Mouse (Mus musculus) cerebellum, adult 8-10 months (tissue): ENCODE measurements around the gene Srp68.
"Not testable (repeated sequence)": the region's sequence is repeated elsewhere in the genome, so short reads cannot be mapped to it uniquely, and the experiment has no call there.

ENCODE experiments used
- DNase-seq: peaks from one replicate; pipeline ENCODE4 v3.0.0; 2022

Srp68 gene

GRCm38 (mm10) chr11:116282912-116283521 is 9.0 kb upstream of the Srp68 start:
- DNase-seq = no peak

GRCm38 (mm10) chr11:116282089-116282488 is 8.1 kb upstream of the Srp68 start:
- DNase-seq = no peak

- no peak for DNase-seq
Measured at GRCm38 (mm10) chr11:116281671-116282070, 7.7 kb upstream of the Srp68 start.

GRCm38 (mm10) chr11:116280751-116281663 is 7.0 kb upstream of the Srp68 start, which contains the start of gene Galr2:
Gene Galr2, plus strand, starts transcription at chr11:116280939.
- DNase-seq = no peak

GRCm38 (mm10) chr11:116277184-116277583 is 3.2 kb upstream of the Srp68 start:
- DNase-seq = not testable (repeated sequence)

GRCm38 (mm10) chr11:116273469-116274044 is 460 bp downstream of the Srp68 start:
- DNase-seq = no peak

- no peak for DNase-seq
Measured at GRCm38 (mm10) chr11:116272589-116273468, 1.2 kb downstream of the Srp68 start.

GRCm38 (mm10) chr11:116269560-116269959 is 4.5 kb downstream of the Srp68 start:
- no peak for DNase-seq

GRCm38 (mm10) chr11:116268313-116268712 is 5.7 kb downstream of the Srp68 start:
- no peak for DNase-seq

- no peak for DNase-seq
Measured at GRCm38 (mm10) chr11:116267637-116268036, 6.4 kb downstream of the Srp68 start.

- DNase-seq = no peak
Measured at GRCm38 (mm10) chr11:116265850-116266249, 8.2 kb downstream of the Srp68 start.

- DNase-seq = no peak
Measured at GRCm38 (mm10) chr11:116265352-116265751, 8.7 kb downstream of the Srp68 start.

- DNase-seq = no peak
Measured at GRCm38 (mm10) chr11:116260259-116260658, 13.8 kb downstream of the Srp68 start.

- no peak for DNase-seq
Measured at GRCm38 (mm10) chr11:116259461-116259860, 14.6 kb downstream of the Srp68 start.

GRCm38 (mm10) chr11:116255982-116256675 is 17.9 kb downstream of the Srp68 start:
- no peak for DNase-seq

GRCm38 (mm10) chr11:116255090-116255981 is 18.7 kb downstream of the Srp68 start:
- no peak for DNase-seq

GRCm38 (mm10) chr11:116254627-116255026 is 19.4 kb downstream of the Srp68 start:
- DNase-seq = no peak

- no peak for DNase-seq
Measured at GRCm38 (mm10) chr11:116253076-116253600, 20.9 kb downstream of the Srp68 start.

GRCm38 (mm10) chr11:116250898-116251297 is 23.1 kb downstream of the Srp68 start:
- DNase-seq = no peak

- DNase-seq = no peak
Measured at GRCm38 (mm10) chr11:116247502-116248222, 26.4 kb downstream of the Srp68 start.
